Mouse (Mus musculus) lung, postnatal 36 days (tissue): Measurements from ENCODE around the gene Mrc2.

ENCODE experiments used
- DNase-seq: peaks from one replicate; pipeline ENCODE4 v3.0.0; 2022; ENCODE audit warnings: mixed read lengths

The Mrc2 gene

GRCm38 (mm10) chr11:105390290-105390689 lies 97.8 kb downstream of the Mrc2 start:
- no peak for DNase-seq
